Mouse (Mus musculus) cerebellum, adult 2 months (tissue): ENCODE data around the gene Fgfr2. TPM values are rescaled to one million over a fixed set of nuclear protein-coding genes. Genes with fewer than 3 reads are reported as not detected.

Experiments
- DNase-seq, 2 experiments: peaks; one replicate each; pipeline ENCODE4 v3.0.0; 2021
- H3K27ac ChIP-seq: fragments of 200-500 bp; 2 replicates; pipeline ENCODE4 v1.5.1; 2012; ENCODE audit warnings: low read length, control low read depth, inconsistent platforms; ENCODE audit not compliant: insufficient read depth
- H3K27me3 ChIP-seq: fragments of 200-500 bp; 2 replicates; pipeline ENCODE4 v1.6.1; 2012; ENCODE audit warnings: inconsistent platforms, mild to moderate bottlenecking, low read length, moderate library complexity; ENCODE audit not compliant: control insufficient read depth, insufficient read depth
- H3K4me1 ChIP-seq: fragments of 200-500 bp; 2 replicates; pipeline ENCODE4 v1.6.1; 2011; ENCODE audit warnings: low read length; ENCODE audit not compliant: control insufficient read depth, insufficient read depth
- H3K4me3 ChIP-seq: fragments of 200-500 bp; replicated peaks from 2 replicates; pipeline ENCODE3; 2011; ENCODE audit warnings: mild to moderate bottlenecking, low read depth, low read length, control low read depth; ENCODE audit not compliant: insufficient read depth
- CTCF ChIP-seq: fragments of 200-500 bp; IDR thresholded peaks from 2 replicates; pipeline ENCODE4 v1.5.1; 2011; ENCODE audit warnings: low read depth, mild to moderate bottlenecking, control low read depth, low read length, moderate library complexity, borderline replicate concordance; ENCODE audit not compliant: insufficient read depth
- POLR2A ChIP-seq: fragments of 200-500 bp; IDR thresholded peaks from 2 replicates; pipeline ENCODE4 v1.6.1; 2011; ENCODE audit warnings: low read length, control low read depth, borderline replicate concordance; ENCODE audit not compliant: insufficient read depth
- WGBS: fragments of 180-500 bp; shearing (Covaris S2); methylation state at CpG from one replicate; pipeline ENCODE4 v1.1.7; 2018; 5-methylcytosine and 5-hydroxymethylcytosine counted together
- polyA plus RNA-seq: library from polyadenylated mRNA; depleted of rRNA; stranded (reverse); fragments of >200 nt; gene quantifications from 2 replicates; pipeline ENCODE4 v1.2.3, GENCODE M21; 2012

Fgfr2 gene
- polyA plus RNA-seq, 1 experiment = 95.3 TPM

- Histone ChIP-seq H3K4me1 (peaks cover 53% of the 10 kb centered on the region), H3K27me3 (no peaks in the 10 kb centered on the region), H3K4me3 (no peak overlapping the region), H3K27ac (peak overlapping the region; percentile 99)
- peak; percentile 55 to 66 for DNase-seq
- TF ChIP-seq CTCF (no peak), POLR2A (no peak)
- WGBS = 31% methylated on average over 7 of the region's 7 CpGs
Observed at GRCm38 (mm10) chr7:132808051-132808796, 314.9 kb downstream of the Fgfr2 start.

- peak overlapping the region; percentile 7 for H3K4me3 ChIP-seq
- H3K27ac ChIP-seq = peak overlapping the region; percentile 99
- DNase-seq = peak; percentile 96 to 98
- H3K27me3 ChIP-seq = no peaks in the 10 kb centered on the region
- WGBS = 7% methylated on average over 13 of the region's 13 CpGs
- TF ChIP-seq CTCF (no peak), POLR2A (peak; percentile 61; the same call in 1 of the 2 replicates)
- H3K4me1 ChIP-seq = peaks cover 64% of the 10 kb centered on the region
Observed at GRCm38 (mm10) chr7:132806926-132807857, 316.0 kb downstream of the Fgfr2 start.

- DNase-seq = peak; percentile 82 to 88
- no peak overlapping the region for H3K4me3 ChIP-seq
- 4% methylated on average over 5 of the region's 5 CpGs for WGBS
- no peaks in the 10 kb centered on the region for H3K27me3 ChIP-seq
- peaks cover 72% of the 10 kb centered on the region for H3K4me1 ChIP-seq
- TF ChIP-seq POLR2A = no peak
- H3K27ac ChIP-seq = peak overlapping the region; percentile 99
Observed at GRCm38 (mm10) chr7:132806286-132806685, 316.9 kb downstream of the Fgfr2 start.

- H3K4me3 ChIP-seq = no peak overlapping the region
- no peaks in the 10 kb centered on the region for H3K27me3 ChIP-seq
- TF ChIP-seq CTCF = no peak
- no peak for TF ChIP-seq POLR2A
- peaks cover 81% of the 10 kb centered on the region for H3K4me1 ChIP-seq
- DNase-seq = peak; percentile 25 to 33
- peak overlapping the region; percentile 89 for H3K27ac ChIP-seq
- 63% methylated on average over 5 of the region's 5 CpGs for WGBS
Observed at GRCm38 (mm10) chr7:132804951-132805350, 318.2 kb downstream of the Fgfr2 start.

GRCm38 (mm10) chr7:132804461-132804860 is 318.7 kb downstream of the Fgfr2 start:
- Histone ChIP-seq H3K4me1 (peaks cover 82% of the 10 kb centered on the region), H3K4me3 (no peak overlapping the region), H3K27ac (peak overlapping the region; percentile 89), H3K27me3 (no peaks in the 10 kb centered on the region)
- TF ChIP-seq CTCF = no peak
- TF ChIP-seq POLR2A = no peak
- DNase-seq = peak; percentile 45 to 51
- 25% methylated on average over 7 of the region's 7 CpGs for WGBS

GRCm38 (mm10) chr7:132803962-132804361 is 319.2 kb downstream of the Fgfr2 start:
- Histone ChIP-seq H3K4me3 (no peak overlapping the region), H3K4me1 (peaks cover 85% of the 10 kb centered on the region), H3K27ac (peak overlapping the region; percentile 89), H3K27me3 (no peaks in the 10 kb centered on the region)
- TF ChIP-seq POLR2A = no peak
- no peak for TF ChIP-seq CTCF
- WGBS = 39% methylated on average over 3 of the region's 3 CpGs
- DNase-seq = peak in 1 of 2 experiments; percentile 29

GRCm38 (mm10) chr7:132803336-132803735 is 319.8 kb downstream of the Fgfr2 start:
- H3K27me3 ChIP-seq = no peaks in the 10 kb centered on the region
- peak in 1 of 2 experiments; percentile 42 for DNase-seq
- H3K27ac ChIP-seq = peak overlapping the region; percentile 89
- H3K4me1 ChIP-seq = peaks cover 88% of the 10 kb centered on the region
- no peak overlapping the region for H3K4me3 ChIP-seq
- TF ChIP-seq CTCF (no peak), POLR2A (no peak)
- WGBS = 49% methylated on average over 2 of the region's 2 CpGs
